Mouse (Mus musculus) CH12.LX (cell line): Measurements from ENCODE around the gene Traf4. TPM values are rescaled to one million over a fixed set of nuclear protein-coding genes. Genes with fewer than 3 reads are reported as not detected.

ENCODE experiments used
- DNase-seq: peaks from one replicate; pipeline ENCODE4 v3.0.0-alpha.2; 2013; ENCODE audit errors: extremely low read depth
- H3K27ac ChIP-seq: 2 replicates; pipeline ENCODE4 v1.5.1; 2012; ENCODE audit warnings: low read depth, mild to moderate bottlenecking, control low read depth, moderate library complexity; ENCODE audit not compliant: insufficient read depth
- H3K27me3 ChIP-seq: replicated peaks from 2 replicates; pipeline ENCODE3; 2012; ENCODE audit warnings: inconsistent platforms
- H3K36me3 ChIP-seq, 2 experiments: replicated peaks in 1 of 2; 2 replicates each; pipeline versions ENCODE3 to v1.6.1; 2012; ENCODE audit warnings: inconsistent platforms in 1 of 2, low read length in 1 of 2, mild to moderate bottlenecking in 1 of 2, mixed read lengths in 1 of 2, moderate library complexity in 1 of 2; ENCODE audit not compliant: control insufficient read depth in 1 of 2, insufficient read depth in 1 of 2
- H3K4me1 ChIP-seq, 2 experiments: 2 replicates each; pipeline ENCODE4 v1.6.1; 2012; ENCODE audit warnings: inconsistent platforms in 1 of 2, moderate library complexity in 1 of 2; ENCODE audit not compliant: insufficient read depth in 2 of 2, control insufficient read depth in 1 of 2
- H3K4me2 ChIP-seq: 2 replicates; pipeline ENCODE4 v1.6.1; 2012; ENCODE audit warnings: low read depth, mild to moderate bottlenecking, control low read depth; ENCODE audit not compliant: poor library complexity, insufficient read depth, severe bottlenecking
- H3K4me3 ChIP-seq, 3 experiments: fragments of 150-350 bp in 1 of 3; sonication (generic) in 1 of 3; replicated peaks in 1 of 3; 2 replicates each; pipeline versions ENCODE3 to v1.5.1; 2011 to 2012; ENCODE audit warnings: low read depth in 2 of 3, low read length in 2 of 3, mild to moderate bottlenecking in 2 of 3, moderate library complexity in 2 of 3, control low read depth in 1 of 3, improper control_type of control experiment in 1 of 3, inconsistent platforms in 1 of 3, mixed read lengths in 1 of 3; ENCODE audit not compliant: poor library complexity in 1 of 3
- H3K79me2 ChIP-seq: replicated peaks from 2 replicates; pipeline ENCODE4 v1.6.1; 2012; ENCODE audit warnings: mild to moderate bottlenecking, moderate library complexity; ENCODE audit not compliant: control insufficient read depth, poor library complexity, insufficient read depth, severe bottlenecking; ENCODE audit errors: extremely low read depth
- H3K9ac ChIP-seq: 2 replicates; pipeline ENCODE4 v1.6.1; 2012; ENCODE audit warnings: low read depth, mild to moderate bottlenecking, control low read depth, moderate library complexity; ENCODE audit not compliant: insufficient read depth
- H3K9me3 ChIP-seq: replicated peaks from 2 replicates; pipeline ENCODE3; 2012; ENCODE audit warnings: low read length, inconsistent platforms, mixed read lengths
- CHD1 ChIP-seq: IDR thresholded peaks from 2 replicates; pipeline ENCODE4 v1.6.1; 2012; ENCODE audit warnings: low read depth, low read length, improper control_type of control experiment, inconsistent platforms
- CHD2 ChIP-seq: IDR thresholded peaks from 2 replicates; pipeline ENCODE4 v1.6.1; 2011; ENCODE audit warnings: low read length, improper control_type of control experiment
- CTCF ChIP-seq, 2 experiments: IDR thresholded peaks in 1 of 2; conservative IDR thresholded peaks in 1 of 2; 2 replicates each; pipeline ENCODE4 v1.5.1; 2011 to 2012; ENCODE audit warnings: low read depth in 2 of 2, low read length in 2 of 2, improper control_type of control experiment in 1 of 2, inconsistent platforms in 1 of 2, mild to moderate bottlenecking in 1 of 2, moderate library complexity in 1 of 2
- GABPA ChIP-seq: IDR thresholded peaks from 2 replicates; pipeline ENCODE4 v1.6.1; 2012; ENCODE audit warnings: low read depth, low read length, improper control_type of control experiment, inconsistent platforms; ENCODE audit not compliant: insufficient replicate concordance
- IRF4 ChIP-seq: IDR thresholded peaks from 2 replicates; pipeline ENCODE4 v1.6.1; 2014; ENCODE audit warnings: low read depth, mild to moderate bottlenecking, inconsistent platforms, low read length, improper control_type of control experiment
- JUN ChIP-seq: IDR thresholded peaks from 2 replicates; pipeline ENCODE4 v1.6.1; 2011; ENCODE audit warnings: low read depth, mild to moderate bottlenecking, low read length, improper control_type of control experiment, moderate library complexity; ENCODE audit not compliant: insufficient read depth
- JUND ChIP-seq: conservative IDR thresholded peaks from 2 replicates; pipeline ENCODE4 v1.6.1; 2011; ENCODE audit warnings: low read depth, low read length, improper control_type of control experiment
- MAX ChIP-seq: IDR thresholded peaks from 2 replicates; pipeline ENCODE4 v1.6.1; 2011; ENCODE audit warnings: low read length, improper control_type of control experiment
- MEF2A ChIP-seq: IDR thresholded peaks from 2 replicates; pipeline ENCODE4 v1.6.1; 2014; ENCODE audit warnings: low read depth, mild to moderate bottlenecking, inconsistent platforms, low read length, improper control_type of control experiment, borderline replicate concordance
- MXI1 ChIP-seq: IDR thresholded peaks from 2 replicates; pipeline ENCODE4 v1.6.1; 2011; ENCODE audit warnings: mild to moderate bottlenecking, low read depth, low read length, improper control_type of control experiment
- MYC ChIP-seq: IDR thresholded peaks from 2 replicates; pipeline ENCODE4 v1.6.1; 2011; ENCODE audit warnings: low read depth, mild to moderate bottlenecking, improper control_type of control experiment, low read length
- NRF1 ChIP-seq: IDR thresholded peaks from 2 replicates; pipeline ENCODE4 v1.6.1; 2014; ENCODE audit warnings: low read depth, mild to moderate bottlenecking, inconsistent platforms, low read length, improper control_type of control experiment, moderate library complexity
- PAX5 ChIP-seq: IDR thresholded peaks from 2 replicates; pipeline ENCODE4 v1.6.1; 2012; ENCODE audit warnings: low read length, inconsistent platforms, mixed read lengths
- POLR2AphosphoS2 ChIP-seq: IDR thresholded peaks from 2 replicates; pipeline ENCODE4 v1.6.1; 2011; ENCODE audit warnings: low read depth, low read length, improper control_type of control experiment
- RAD21 ChIP-seq: IDR thresholded peaks from 2 replicates; pipeline ENCODE4 v1.6.1; 2011; ENCODE audit warnings: low read depth, mild to moderate bottlenecking, low read length, improper control_type of control experiment, moderate library complexity
- RCOR1 ChIP-seq: conservative IDR thresholded peaks from 2 replicates; pipeline ENCODE4 v1.6.1; 2012; ENCODE audit warnings: low read depth, mild to moderate bottlenecking, inconsistent platforms, low read length, improper control_type of control experiment
- SMC3 ChIP-seq: IDR thresholded peaks from 2 replicates; pipeline ENCODE4 v1.6.1; 2011; ENCODE audit warnings: low read depth, low read length, improper control_type of control experiment
- TBP ChIP-seq: conservative IDR thresholded peaks from 2 replicates; pipeline ENCODE4 v1.6.1; 2011; ENCODE audit warnings: low read depth, low read length, improper control_type of control experiment
- TCF12 ChIP-seq: IDR thresholded peaks from 2 replicates; pipeline ENCODE4 v1.6.1; 2014; ENCODE audit warnings: low read depth, mild to moderate bottlenecking, inconsistent platforms, low read length, improper control_type of control experiment
- UBTF ChIP-seq: IDR thresholded peaks from 2 replicates; pipeline ENCODE4 v1.6.1; 2012; ENCODE audit warnings: low read depth, mild to moderate bottlenecking, inconsistent platforms, low read length, improper control_type of control experiment, moderate library complexity
- USF2 ChIP-seq: conservative IDR thresholded peaks from 2 replicates; pipeline ENCODE4 v1.6.1; 2011; ENCODE audit warnings: low read depth, low read length, improper control_type of control experiment
- ZC3H11A ChIP-seq: IDR thresholded peaks from 2 replicates; pipeline ENCODE4 v1.6.1; 2012; ENCODE audit warnings: low read depth, mild to moderate bottlenecking, inconsistent platforms, low read length, improper control_type of control experiment
- ZKSCAN1 ChIP-seq: IDR thresholded peaks from 2 replicates; pipeline ENCODE4 v1.6.1; 2012; ENCODE audit warnings: low read depth, inconsistent platforms, low read length, improper control_type of control experiment, borderline replicate concordance
- ZMIZ1 ChIP-seq: IDR thresholded peaks from 2 replicates; pipeline ENCODE4 v1.6.1; 2012; ENCODE audit warnings: low read depth, mild to moderate bottlenecking, inconsistent platforms, low read length, improper control_type of control experiment
- ZNF384 ChIP-seq: IDR thresholded peaks from 2 replicates; pipeline ENCODE4 v1.6.1; 2012; ENCODE audit warnings: low read depth, low read length, improper control_type of control experiment, inconsistent platforms
- dilution Hi-C: fragments of 300-500 bp; cut with MboI; formaldehyde crosslinking; loops from 2 replicates; pipeline ENCODE4 v1.14.3; 2020; ENCODE audit warnings: low sequenced_read_pairs; ENCODE audit not compliant: extremely low pct_unique_long_range_greater_than_20kb, extremely low pct_ligation_motif_present
- in situ Hi-C: fragments of 300-500 bp; cut with MboI; formaldehyde crosslinking; loops from 3 replicates; pipeline ENCODE4 v1.14.3; 2019; ENCODE audit warnings: low sequenced_read_pairs, low pct_ligation_motif_present, low pct_unique_long_range_greater_than_20kb, mixed read lengths
- polyA plus RNA-seq: library from polyadenylated mRNA; unstranded; fragments of >175 nt; gene quantifications from 2 replicates; pipeline ENCODE4 v1.2.1, GENCODE M21; 2012; ENCODE audit warnings: low read depth; ENCODE audit not compliant: insufficient read length
- total RNA-seq, 2 experiments: library from RNA; depleted of rRNA; stranded (reverse); fragments of 300-350 nt in 1 of 2; fragments of >200 nt in 1 of 2; gene quantifications; 2 replicates each; pipeline ENCODE4 v1.2.3; 2012 to 2014

Gene Traf4
- total and polyA plus RNA-seq, 3 experiments = 20.8 to 68.7 (median 55.9) TPM

GRCm38 (mm10) chr11:78151161-78151560 is 14.2 kb downstream of the Traf4 start:
- TF ChIP-seq MXI1 (no peak), ZKSCAN1 (no peak), ZMIZ1 (no peak), CHD2 (no peak), RCOR1 (no peak), GABPA (no peak), PAX5 (no peak), MYC (no peak), ZC3H11A (no peak), MAX (no peak), JUND (no peak), TCF12 (no peak), CHD1 (no peak), UBTF (no peak), JUN (no peak), MEF2A (no peak), POLR2AphosphoS2 (no peak), TBP (no peak), ZNF384 (peak; percentile 49; the same call in 1 of the 2 replicates), NRF1 (no peak), IRF4 (no peak), CTCF (conservative IDR thresholded peaks at IDR 0.05 in 1 of 2, IDR thresholded peaks at IDR 0.05 in 1 of 2; ENCODE audit: low read depth in 2 of 2, low read length in 2 of 2) (peak; percentile 55 to 78; a peak in 3 of 4 replicates), SMC3 (peak; percentile 63), USF2 (no peak), RAD21 (peak; percentile 68)
- in situ Hi-C loops = no loop called here
- peak; percentile 54 for DNase-seq
- H3K79me2 ChIP-seq = 0 out of 2 replicates have a peak, but pooled peaks cover 3% of the 10 kb centered on the region
- no peak overlapping the region for H3K27ac ChIP-seq
- peaks cover 15 to 23% of the 10 kb centered on the region in 2 experiments; a peak in 3 of 4 replicates for H3K4me1 ChIP-seq
- H3K36me3 ChIP-seq = peaks cover 63 to 96% of the 10 kb centered on the region in 2 experiments
- no peaks in the 10 kb centered on the region for H3K9me3 ChIP-seq
- dilution Hi-C loops = no loop called here
- H3K4me3 ChIP-seq = no peak overlapping the region
- no peak overlapping the region for H3K9ac ChIP-seq
- no peaks in the 10 kb centered on the region for H3K27me3 ChIP-seq
- H3K4me2 ChIP-seq = no peak overlapping the region
